In the genomic region with DNA sequence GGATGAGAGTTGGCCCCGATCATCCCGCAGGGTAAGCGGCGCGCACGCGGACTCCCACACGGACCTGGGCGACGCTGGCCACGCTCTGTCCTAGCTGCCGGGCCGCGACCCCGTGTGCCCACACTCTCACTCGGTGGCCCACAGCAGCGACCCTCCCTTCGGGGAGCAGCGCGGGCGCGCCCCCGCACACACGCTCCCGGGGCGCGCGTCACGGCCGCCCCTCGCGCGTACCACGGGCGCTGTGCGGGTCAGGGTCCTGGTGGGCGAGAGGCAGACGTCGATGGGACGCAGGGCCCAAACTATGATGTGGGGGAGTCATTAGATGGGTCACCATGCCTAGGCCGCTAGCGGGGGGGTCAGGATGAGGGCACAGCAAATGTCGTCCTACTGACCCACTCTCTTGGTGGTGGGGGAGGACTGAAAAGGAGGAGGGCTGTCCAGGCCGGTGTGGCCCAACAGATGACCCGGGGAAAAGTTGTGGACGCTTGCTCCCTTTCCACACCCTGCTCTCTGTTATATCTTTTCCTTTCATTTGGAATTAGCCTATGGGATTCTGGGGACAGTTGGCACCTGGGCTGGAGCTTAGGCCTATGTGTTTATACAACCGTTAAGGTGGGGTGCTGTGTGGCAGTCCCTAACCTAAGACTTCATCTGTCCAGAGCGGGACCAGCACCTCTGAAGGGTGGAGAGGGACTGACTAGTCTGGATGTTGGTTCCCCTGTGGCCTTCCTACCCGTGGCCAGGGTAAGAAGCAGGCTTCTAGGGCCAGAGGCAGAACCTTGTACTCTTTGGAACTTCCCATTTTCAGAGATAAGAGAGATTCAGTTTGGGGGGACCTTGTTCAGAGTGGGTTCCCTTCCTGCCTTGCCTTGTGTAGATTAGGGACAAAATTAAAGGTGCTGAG, we compare ENCODE assay signal across 8 mouse cellular contexts. TPM values are rescaled to one million over a fixed set of nuclear protein-coding genes. Genes with fewer than 3 reads are reported as not detected.
DNase-seq lines count a peak whose midpoint lies in the region; ATAC-seq and TF ChIP-seq lines count a peak whose summit lies in the region.

No protein-coding gene starts in this region.

- peak overlapping the region; percentile 86 for H3K9ac ChIP-seq in kidney, embryonic 15.5 days

- ATAC-seq in kidney, embryonic 15.5 days (replicated peaks; ENCODE audit: low FRiP score): peak; percentile 17; the same call in 1 of the 2 replicates

- H3K4me2 ChIP-seq in kidney, embryonic 15.5 days: peak overlapping the region; percentile 82

- no peak for TF ChIP-seq CTCF in embryonic fibroblast, embryonic 13.5 days (IDR thresholded peaks at IDR 0.05; ENCODE audit: borderline replicate concordance, insufficient read depth, low read length)

- TF ChIP-seq POLR2A in embryonic fibroblast, embryonic 13.5 days (IDR thresholded peaks at IDR 0.05; ENCODE audit: low read depth, low read length): peak; percentile 38; the same call in 1 of the 2 replicates

- intact Hi-C loops in left cerebral cortex, postnatal 36 days (cut with DNase I): loop anchor here (2.0 to 10.0 kb wide), 3 partner anchors 22 to 156 kb away; a partner anchor contains a TSS

- H3K4me3 ChIP-seq in kidney, embryonic 15.5 days (replicated peaks): peak overlapping the region; percentile 91
- peak overlapping the region; percentile 61 for H3K4me3 ChIP-seq in embryonic fibroblast, embryonic 13.5 days (ENCODE audit: insufficient read depth, low read length)

- no peaks in the 10 kb centered on the region for H3K36me3 ChIP-seq in kidney, embryonic 15.5 days

- DNase-seq in kidney, adult 11 months: no peak
- peak; percentile 52 for DNase-seq in Muller cell, postnatal 12 days (ENCODE audit: inconsistent ontology term)
- DNase-seq in induced T-regulatory cell, adult 2 months (ENCODE audit: low read depth): peak; percentile 44
- DNase-seq in mesoderm, embryonic 11.5 days (ENCODE audit: low read depth, low spot score): peak; percentile 45
- no peak for DNase-seq in left cerebral cortex, postnatal 36 days (ENCODE audit: low spot score in 2 of 2)
- DNase-seq in c-Kit-positive CD71-positive TER-119-positive erythroid progenitor cells, embryonic 14.5 days (ENCODE audit: low spot score): no peak

- WGBS in kidney, embryonic 15.5 days: 2% methylated on average over 49 of the region's 49 CpGs

- no peaks in the 10 kb centered on the region for H3K27me3 ChIP-seq in kidney, embryonic 15.5 days

- H3K4me1 ChIP-seq in kidney, embryonic 15.5 days: peaks cover 71% of the 10 kb centered on the region
- peaks cover 10% of the 10 kb centered on the region; the same call in 1 of the 2 replicates for H3K4me1 ChIP-seq in embryonic fibroblast, embryonic 13.5 days (ENCODE audit: control insufficient read depth, insufficient read depth, low read length)

- H3K27ac ChIP-seq in kidney, embryonic 15.5 days: peak overlapping the region; percentile 82
- H3K27ac ChIP-seq in embryonic fibroblast, embryonic 13.5 days (ENCODE audit: insufficient read depth, low read length): no peak overlapping the region

- no peaks in the 10 kb centered on the region for H3K9me3 ChIP-seq in kidney, embryonic 15.5 days (replicated peaks)

RNA-seq across cellular contexts. Expression of a gene that starts 1.7 kb away (rescaled TPM):
- 14.1 and 17.4 TPM in 2 replicates for polyA plus RNA-seq in kidney, embryonic 15.5 days (2015; fragmentation: Nextera tagmentation; extraction: Ambion mirVana)
- polyA plus RNA-seq in embryonic fibroblast, embryonic 13.5 days (2011; ENCODE audit: insufficient read length, low read depth, missing spikeins): 18.0 and 31.4 TPM in 2 replicates
- total RNA-seq in left cerebral cortex, postnatal 36 days (2021): 10 to 100 TPM; 34.9 to 49.4 TPM

RNA-seq across cellular contexts. Expression of a gene that starts 25.6 kb away (rescaled TPM):
- 3.7 and 3.9 TPM in 2 replicates for polyA plus RNA-seq in kidney, embryonic 15.5 days (2015; fragmentation: Nextera tagmentation; extraction: Ambion mirVana)
- 0.20 and 0.91 TPM in 2 replicates for polyA plus RNA-seq in embryonic fibroblast, embryonic 13.5 days (2011; ENCODE audit: insufficient read length, low read depth, missing spikeins)
- 1 to 10 TPM; 3.4 to 4.3 TPM for total RNA-seq in left cerebral cortex, postnatal 36 days (2021)

Comparison
In these comparisons a context has a peak if more than half of its experiments do, and no peak if none do; other contexts are left out.
1. DNase-seq: peak in Muller cell, postnatal 12 days (single experiment), induced T-regulatory cell, adult 2 months (single experiment) and mesoderm, embryonic 11.5 days (single experiment); none in kidney, adult 11 months (single experiment), left cerebral cortex, postnatal 36 days (0 of 2) and c-Kit-positive CD71-positive TER-119-positive erythroid progenitor cells, embryonic 14.5 days (single experiment).